Comparison of ENCODE assay signal across 17 mouse cellular contexts in the genomic region with DNA sequence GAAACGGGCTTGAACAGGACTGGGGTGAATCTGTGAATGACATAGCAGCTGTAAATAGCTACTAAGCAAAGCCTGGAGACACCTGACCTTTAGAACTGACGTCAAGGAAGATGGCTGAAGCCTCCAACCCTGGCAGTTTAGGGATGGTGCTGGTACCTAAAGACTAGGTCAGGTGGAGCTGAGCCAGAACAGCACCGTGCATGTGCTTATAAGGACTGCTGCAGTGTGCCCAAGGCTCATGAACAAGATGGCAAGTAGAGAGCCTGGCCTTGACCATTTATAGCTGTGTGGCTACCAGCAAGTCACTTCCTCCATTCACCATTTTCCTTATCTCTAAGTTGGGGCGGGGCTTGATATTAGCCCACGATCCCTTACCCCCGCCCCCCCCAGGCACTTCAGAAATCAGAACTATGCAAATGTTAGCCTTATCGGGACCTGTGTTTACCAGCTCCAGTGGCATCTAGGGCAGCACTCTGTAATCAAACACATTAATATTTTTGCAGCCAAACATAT. TPM values are rescaled to one million over a fixed set of nuclear protein-coding genes. Genes with fewer than 3 reads are reported as not detected.
A peak's percentile ranks its signal among the peaks of the same experiment; 100 is the strongest.
DNase-seq lines count a peak whose midpoint lies in the region; ATAC-seq and TF ChIP-seq lines count a peak whose summit lies in the region.
"Had no signal": no experiment of that assay in that cellular context is flagged by ENCODE, and none has a peak within 500 bp of the region (broad histone marks: within the 10 kb centered on the region; RNA-seq: fewer than 3 reads in every experiment).

No protein-coding gene starts in this region.

- intact Hi-C loops in heart, adult 2 months (cut with DNase I): no loop called here

- H3K27me3 ChIP-seq in heart, adult 2 months (ENCODE audit: control insufficient read depth, insufficient read depth, low read length): no peaks in the 10 kb centered on the region
- H3K27me3 ChIP-seq in heart, embryonic 10.5 days (ENCODE audit: insufficient read depth, poor library complexity, severe bottlenecking): peaks cover 78% of the 10 kb centered on the region
- H3K27me3 ChIP-seq: hindbrain, embryonic 12.5 days; neural tube, embryonic 15.5 days had no signal

- WGBS in heart, adult 2 months: 39% methylated on average over 7 of the region's 7 CpGs
- WGBS in heart, embryonic 10.5 days: 56% methylated on average over 7 of the region's 7 CpGs

- no peaks in the 10 kb centered on the region for H3K9me3 ChIP-seq in heart, embryonic 10.5 days
- H3K9me3 ChIP-seq: embryonic facial prominence, embryonic 15.5 days; forebrain, embryonic 12.5 days; hindbrain, embryonic 12.5 days; limb, embryonic 10.5 days; neural tube, embryonic 15.5 days had no signal

- DNase-seq in heart, adult 2 months: peak in 1 of 2 experiments; percentile 24
- DNase-seq in heart, embryonic 10.5 days (ENCODE audit: low spot score): no peak
- DNase-seq in 416B (ENCODE audit: low read depth): peak; percentile 70
- DNase-seq in urinary bladder, postnatal 10 days (ENCODE audit: low spot score): no peak
- no peak for DNase-seq in thymus, postnatal 14 days
- no peak for DNase-seq in kidney, postnatal 25 days
- DNase-seq: adrenal gland, postnatal 14 days; cerebellum, adult 9-10 months; kidney, adult 11 months; kidney, postnatal 10 days had no signal

- 0 out of 2 replicates have a peak, but pooled peaks have one; percentile 22 for TF ChIP-seq EP300 in heart, adult 2 months (IDR thresholded peaks at IDR 0.05; ENCODE audit: insufficient read depth, low read depth, low read length)

- TF ChIP-seq POLR2A in heart, adult 2 months (IDR thresholded peaks at IDR 0.05; ENCODE audit: insufficient read depth, low read depth, low read length): no peak

- H3K9ac ChIP-seq in heart, adult 2 months (ENCODE audit: low read depth, low read length): no peak overlapping the region
- H3K9ac ChIP-seq: embryonic facial prominence, embryonic 15.5 days; forebrain, embryonic 12.5 days; hindbrain, embryonic 12.5 days; neural tube, embryonic 15.5 days had no signal

- 0 out of 2 replicates have a peak, but pooled peaks have one; percentile 5 for ATAC-seq in common myeloid progenitor, adult 5-6 weeks (replicated peaks; ENCODE audit: low read depth, poor library complexity, severe bottlenecking)
- peak; percentile 45 for ATAC-seq in megakaryocyte progenitor cell, adult 5-6 weeks (replicated peaks; ENCODE audit: poor library complexity)

- no peak overlapping the region for H3K4me3 ChIP-seq in heart, adult 2 months
- H3K4me3 ChIP-seq in heart, embryonic 10.5 days: no peak overlapping the region
- H3K4me3 ChIP-seq: embryonic facial prominence, embryonic 15.5 days; forebrain, embryonic 12.5 days; hindbrain, embryonic 12.5 days; limb, embryonic 10.5 days; neural tube, embryonic 15.5 days had no signal

- peaks cover 66% of the 10 kb centered on the region for H3K36me3 ChIP-seq in heart, adult 2 months (ENCODE audit: control insufficient read depth, insufficient read depth, low read length)
- H3K36me3 ChIP-seq in heart, embryonic 10.5 days: no peaks in the 10 kb centered on the region
- H3K36me3 ChIP-seq: embryonic facial prominence, embryonic 15.5 days; forebrain, embryonic 12.5 days; hindbrain, embryonic 12.5 days; neural tube, embryonic 15.5 days had no signal

- H3K79me2 ChIP-seq in heart, adult 2 months (replicated peaks; ENCODE audit: control insufficient read depth, insufficient read depth, low read length): peaks cover 9% of the 10 kb centered on the region

- no peak for TF ChIP-seq CTCF in heart, adult 2 months (IDR thresholded peaks at IDR 0.05)

- peaks cover 52% of the 10 kb centered on the region for H3K4me1 ChIP-seq in heart, adult 2 months (ENCODE audit: control insufficient read depth, insufficient read depth, low read length)
- peaks cover 28% of the 10 kb centered on the region for H3K4me1 ChIP-seq in heart, embryonic 10.5 days

- H3K27ac ChIP-seq in heart, adult 2 months: peak overlapping the region; percentile 26; the same call in 1 of the 2 replicates
- no peak overlapping the region for H3K27ac ChIP-seq in heart, embryonic 10.5 days
- H3K27ac ChIP-seq: embryonic facial prominence, embryonic 15.5 days; forebrain, embryonic 12.5 days; hindbrain, embryonic 12.5 days; limb, embryonic 10.5 days; neural tube, embryonic 15.5 days had no signal

RNA-seq across cellular contexts. Expression of gene Zbtb16, which starts 9.6 kb away (rescaled TPM):
- 100 to 1,000 TPM; 149 to 150 TPM for total RNA-seq in heart, adult 2 months (2021)
- polyA plus RNA-seq in heart, adult 2 months (2012; rRNA removed): 15.7 and 23.7 TPM in 2 replicates
- polyA plus RNA-seq in heart, embryonic 10.5 days (2016; fragmentation: Nextera tagmentation; extraction: Ambion mirVana): 2.6 and 3.1 TPM in 2 replicates
- 5.5 and 7.3 TPM in 2 replicates for total RNA-seq in common myeloid progenitor, adult 5-6 weeks (2017)
- 4.7 and 5.8 TPM in 2 replicates for total RNA-seq in megakaryocyte progenitor cell, adult 5-6 weeks (2015)
- 4.7 and 5.2 TPM in 2 replicates for total RNA-seq in megakaryocyte progenitor cell, adult 5-6 weeks (2017)

Comparison
In these comparisons a context has a peak if more than half of its experiments do, and no peak if none do; other contexts are left out.
1. RNA of gene Zbtb16, which starts 9.6 kb away (total RNA-seq): 149 to 150 TPM in heart, adult 2 months; 5.5 to 7.3 TPM in common myeloid progenitor, adult 5-6 weeks and 4.7 to 5.8 TPM in megakaryocyte progenitor cell, adult 5-6 weeks; every median in the first group is over 10 times any median in the second.